Mouse (Mus musculus) MEL (cell line): Measurements from ENCODE around the gene Efcab2. TPM values are rescaled to one million over a fixed set of nuclear protein-coding genes. Genes with fewer than 3 reads are reported as not detected.

ENCODE experiments used
- DNase-seq: peaks from one replicate; pipeline ENCODE4 v3.0.0; 2011; ENCODE audit warnings: low read depth, low spot score
- H3K27ac ChIP-seq: 2 replicates; pipeline ENCODE4 v1.5.1; 2012; ENCODE audit warnings: low read depth, mild to moderate bottlenecking, control low read depth, low read length, moderate library complexity; ENCODE audit not compliant: control insufficient read depth
- H3K27me3 ChIP-seq, 2 experiments: fragments of 150-350 bp in 1 of 2; sonication (generic) in 1 of 2; 2 replicates each; pipeline ENCODE4 v1.6.1; 2012; ENCODE audit warnings: low read length in 2 of 2, mild to moderate bottlenecking in 2 of 2, improper control_type of control experiment in 1 of 2, moderate library complexity in 1 of 2; ENCODE audit not compliant: insufficient read depth in 2 of 2, control insufficient read depth in 1 of 2
- H3K36me3 ChIP-seq, 2 experiments: 2 replicates each; pipeline ENCODE4 v1.6.1; 2012 to 2014; ENCODE audit warnings: low read length in 2 of 2, improper control_type of control experiment in 1 of 2, inconsistent platforms in 1 of 2, mild to moderate bottlenecking in 1 of 2; ENCODE audit not compliant: insufficient read depth in 2 of 2, control insufficient read depth in 1 of 2
- H3K4me1 ChIP-seq, 2 experiments: fragments of 150-350 bp in 1 of 2; sonication (generic) in 1 of 2; 2 replicates each; pipeline ENCODE4 v1.6.1; 2012; ENCODE audit warnings: low read length in 2 of 2, improper control_type of control experiment in 1 of 2, mild to moderate bottlenecking in 1 of 2; ENCODE audit not compliant: insufficient read depth in 2 of 2, control insufficient read depth in 1 of 2
- H3K4me3 ChIP-seq, 2 experiments: fragments of 150-350 bp in 1 of 2; sonication (generic) in 1 of 2; 2 replicates each; pipeline ENCODE4 v1.5.1; 2012; ENCODE audit warnings: low read depth in 2 of 2, low read length in 2 of 2, mild to moderate bottlenecking in 2 of 2, moderate library complexity in 2 of 2, control low read depth in 1 of 2, improper control_type of control experiment in 1 of 2; ENCODE audit not compliant: control insufficient read depth in 1 of 2, insufficient read depth in 1 of 2
- H3K79me2 ChIP-seq: 2 replicates; pipeline ENCODE4 v1.6.1; 2012; ENCODE audit warnings: mild to moderate bottlenecking, low read length, moderate library complexity; ENCODE audit not compliant: control insufficient read depth, poor library complexity, insufficient read depth
- H3K9ac ChIP-seq: 2 replicates; pipeline ENCODE4 v1.6.1; 2012; ENCODE audit warnings: low read depth, mild to moderate bottlenecking, control low read depth, low read length, moderate library complexity; ENCODE audit not compliant: control insufficient read depth, poor library complexity, severe bottlenecking
- H3K9me3 ChIP-seq: fragments of 150-350 bp; sonication (generic); replicated peaks from 2 replicates; pipeline ENCODE4 v1.6.1; 2012; ENCODE audit warnings: mild to moderate bottlenecking, low read length, improper control_type of control experiment, moderate library complexity; ENCODE audit not compliant: insufficient read depth
- BHLHE40 ChIP-seq: IDR thresholded peaks from 2 replicates; pipeline ENCODE4 v1.6.1; 2012; ENCODE audit warnings: low read depth, mild to moderate bottlenecking, inconsistent platforms, low read length, improper control_type of control experiment, borderline replicate concordance
- CHD1 ChIP-seq: IDR thresholded peaks from 2 replicates; pipeline ENCODE4 v1.6.1; 2012; ENCODE audit warnings: low read depth, mild to moderate bottlenecking, inconsistent platforms, low read length, improper control_type of control experiment
- CHD2 ChIP-seq: IDR thresholded peaks from 2 replicates; pipeline ENCODE4 v1.6.1; 2011; ENCODE audit warnings: low read length, improper control_type of control experiment
- CTCF ChIP-seq, 3 experiments: IDR thresholded peaks in 2 of 3; conservative IDR thresholded peaks in 1 of 3; 2 replicates each; pipeline ENCODE4 v1.5.1; 2011 to 2012; ENCODE audit warnings: low read length in 3 of 3, low read depth in 2 of 3, mild to moderate bottlenecking in 2 of 3, improper control_type of control experiment in 1 of 3, inconsistent platforms in 1 of 3, mixed read lengths in 1 of 3, moderate library complexity in 1 of 3; ENCODE audit not compliant: control insufficient read depth in 1 of 3, insufficient read depth in 1 of 3, poor library complexity in 1 of 3, severe bottlenecking in 1 of 3
- ELF1 ChIP-seq: IDR thresholded peaks from 2 replicates; pipeline ENCODE4 v1.6.1; 2014; ENCODE audit warnings: low read depth, mild to moderate bottlenecking, inconsistent platforms, low read length, improper control_type of control experiment, moderate library complexity
- ETS1 ChIP-seq: IDR thresholded peaks from 2 replicates; pipeline ENCODE4 v1.6.1; 2012; ENCODE audit warnings: low read depth, mild to moderate bottlenecking, inconsistent platforms, low read length, improper control_type of control experiment, moderate library complexity
- GABPA ChIP-seq: IDR thresholded peaks from 2 replicates; pipeline ENCODE4 v1.6.1; 2012; ENCODE audit warnings: low read depth, mild to moderate bottlenecking, inconsistent platforms, low read length, improper control_type of control experiment, moderate library complexity
- GATA1 ChIP-seq: IDR thresholded peaks from 2 replicates; pipeline ENCODE4 v1.6.1; 2011; ENCODE audit warnings: low read depth, low read length, improper control_type of control experiment
- HCFC1 ChIP-seq: IDR thresholded peaks from 2 replicates; pipeline ENCODE4 v1.6.1; 2012; ENCODE audit warnings: low read depth, mild to moderate bottlenecking, inconsistent platforms, low read length, improper control_type of control experiment, moderate library complexity
- JUND ChIP-seq: IDR thresholded peaks from 2 replicates; pipeline ENCODE4 v1.6.1; 2011; ENCODE audit warnings: low read depth, mild to moderate bottlenecking, improper control_type of control experiment, low read length
- KAT2A ChIP-seq: conservative IDR thresholded peaks from 2 replicates; pipeline ENCODE4 v1.6.1; 2012; ENCODE audit warnings: low read depth, low read length, improper control_type of control experiment, inconsistent platforms
- MAX ChIP-seq: IDR thresholded peaks from 2 replicates; pipeline ENCODE4 v1.6.1; 2011; ENCODE audit warnings: low read length, improper control_type of control experiment
- MAZ ChIP-seq: IDR thresholded peaks from 2 replicates; pipeline ENCODE4 v1.6.1; 2012; ENCODE audit warnings: low read depth, mild to moderate bottlenecking, inconsistent platforms, low read length, improper control_type of control experiment
- MEF2A ChIP-seq: IDR thresholded peaks from 2 replicates; pipeline ENCODE4 v1.6.1; 2014; ENCODE audit warnings: low read depth, mild to moderate bottlenecking, inconsistent platforms, low read length, improper control_type of control experiment; ENCODE audit not compliant: poor library complexity, insufficient replicate concordance, severe bottlenecking; ENCODE audit errors: extremely low read depth
- MXI1 ChIP-seq: IDR thresholded peaks from 2 replicates; pipeline ENCODE4 v1.6.1; 2011; ENCODE audit warnings: mild to moderate bottlenecking, low read depth, low read length, improper control_type of control experiment
- MYB ChIP-seq: IDR thresholded peaks from 2 replicates; pipeline ENCODE4 v1.6.1; 2011; ENCODE audit warnings: mild to moderate bottlenecking, low read depth, low read length, improper control_type of control experiment
- MYC ChIP-seq: IDR thresholded peaks from 2 replicates; pipeline ENCODE4 v1.6.1; 2011; ENCODE audit warnings: low read depth, mild to moderate bottlenecking, low read length, improper control_type of control experiment, moderate library complexity
- NELFE ChIP-seq: IDR thresholded peaks from 2 replicates; pipeline ENCODE4 v1.6.1; 2011; ENCODE audit warnings: low read depth, low read length, improper control_type of control experiment
- NRF1 ChIP-seq: IDR thresholded peaks from 2 replicates; pipeline ENCODE4 v1.6.1; 2014; ENCODE audit warnings: low read depth, mild to moderate bottlenecking, inconsistent platforms, low read length, improper control_type of control experiment, moderate library complexity; ENCODE audit not compliant: poor library complexity, insufficient read depth, severe bottlenecking
- POLR2A ChIP-seq, 2 experiments: IDR thresholded peaks; 2 replicates each; pipeline ENCODE4 v1.6.1; 2011 to 2012; ENCODE audit warnings: low read length in 2 of 2, mild to moderate bottlenecking in 2 of 2, control low read depth in 1 of 2, improper control_type of control experiment in 1 of 2, low read depth in 1 of 2, moderate library complexity in 1 of 2; ENCODE audit not compliant: control insufficient read depth in 1 of 2, insufficient read depth in 1 of 2, poor library complexity in 1 of 2
- POLR2AphosphoS2 ChIP-seq: IDR thresholded peaks from 2 replicates; pipeline ENCODE4 v1.6.1; 2011; ENCODE audit warnings: low read length, improper control_type of control experiment
- POLR2AphosphoS5 ChIP-seq: IDR thresholded peaks from 2 replicates; pipeline ENCODE4 v1.6.1; 2012; ENCODE audit warnings: low read depth, borderline replicate concordance, mild to moderate bottlenecking, inconsistent platforms, low read length, moderate library complexity, mixed read lengths
- RAD21 ChIP-seq: IDR thresholded peaks from 2 replicates; pipeline ENCODE4 v1.6.1; 2011; ENCODE audit warnings: mild to moderate bottlenecking, low read depth, low read length, improper control_type of control experiment
- RCOR1 ChIP-seq: IDR thresholded peaks from 2 replicates; pipeline ENCODE4 v1.6.1; 2012; ENCODE audit warnings: low read depth, mild to moderate bottlenecking, inconsistent platforms, low read length, improper control_type of control experiment
- SMC3 ChIP-seq: IDR thresholded peaks from 2 replicates; pipeline ENCODE4 v1.6.1; 2011; ENCODE audit warnings: low read depth, low read length, improper control_type of control experiment
- TAL1 ChIP-seq: IDR thresholded peaks from 2 replicates; pipeline ENCODE4 v1.6.1; 2012; ENCODE audit warnings: mild to moderate bottlenecking, inconsistent platforms, low read length, moderate library complexity, mixed read lengths
- TBP ChIP-seq: IDR thresholded peaks from 2 replicates; pipeline ENCODE4 v1.8.0; 2011; ENCODE audit warnings: low read depth, low read length, improper control_type of control experiment
- TCF12 ChIP-seq: IDR thresholded peaks from 2 replicates; pipeline ENCODE4 v1.6.1; 2014; ENCODE audit warnings: low read depth, mild to moderate bottlenecking, inconsistent platforms, low read length, improper control_type of control experiment, moderate library complexity
- UBTF ChIP-seq: IDR thresholded peaks from 2 replicates; pipeline ENCODE4 v1.6.1; 2012; ENCODE audit warnings: low read depth, mild to moderate bottlenecking, inconsistent platforms, low read length, improper control_type of control experiment, moderate library complexity, borderline replicate concordance; ENCODE audit not compliant: insufficient read depth
- USF1 ChIP-seq: IDR thresholded peaks from 2 replicates; pipeline ENCODE4 v1.6.1; 2014; ENCODE audit warnings: low read depth, mild to moderate bottlenecking, inconsistent platforms, low read length, improper control_type of control experiment, moderate library complexity
- USF2 ChIP-seq, 2 experiments: IDR thresholded peaks; 2 replicates each; pipeline ENCODE4 v1.6.1; 2011 to 2012; ENCODE audit warnings: improper control_type of control experiment in 2 of 2, low read length in 2 of 2, borderline replicate concordance in 1 of 2, inconsistent platforms in 1 of 2, low read depth in 1 of 2, mild to moderate bottlenecking in 1 of 2; ENCODE audit not compliant: insufficient read depth in 1 of 2
- ZC3H11A ChIP-seq: IDR thresholded peaks from 2 replicates; pipeline ENCODE4 v1.6.1; 2012; ENCODE audit warnings: low read depth, mild to moderate bottlenecking, inconsistent platforms, low read length, improper control_type of control experiment
- ZKSCAN1 ChIP-seq: IDR thresholded peaks from 2 replicates; pipeline ENCODE4 v1.6.1; 2012; ENCODE audit warnings: low read depth, mild to moderate bottlenecking, inconsistent platforms, low read length, improper control_type of control experiment, moderate library complexity
- ZMIZ1 ChIP-seq: IDR thresholded peaks from 2 replicates; pipeline ENCODE4 v1.6.1; 2012; ENCODE audit warnings: low read depth, mild to moderate bottlenecking, inconsistent platforms, low read length, improper control_type of control experiment, moderate library complexity
- ZNF384 ChIP-seq: IDR thresholded peaks from 2 replicates; pipeline ENCODE4 v1.6.1; 2012; ENCODE audit warnings: low read depth, mild to moderate bottlenecking, inconsistent platforms, low read length, improper control_type of control experiment
- polyA plus RNA-seq, 2 experiments: library from polyadenylated mRNA; stranded (reverse) in 1 of 2; unstranded in 1 of 2; fragments of >175 nt in 1 of 2; fragments of >200 nt in 1 of 2; gene quantifications; 2 replicates each; pipeline versions ENCODE4 v1.2.1 to v1.2.4; 2012; ENCODE audit warnings: low replicate concordance in 2 of 2, low read depth in 1 of 2; ENCODE audit not compliant: insufficient read length in 2 of 2, insufficient read depth in 1 of 2, missing spikeins in 1 of 2
- total RNA-seq: library from RNA; depleted of rRNA; stranded (reverse); fragments of 300-350 nt; gene quantifications from 2 replicates; pipeline ENCODE4 v1.2.3, GENCODE M21; 2012

The Efcab2 gene
- total and polyA plus RNA-seq, 3 experiments, result 0.85 to 3.2 TPM; not detected in 1

- peak overlapping the region; percentile 90 for H3K27ac ChIP-seq
- H3K79me2 ChIP-seq, result peaks cover 4% of the 10 kb centered on the region; the same call in 1 of the 2 replicates
- H3K4me3 ChIP-seq, result peak overlapping the region; percentile 65
- H3K36me3 ChIP-seq, result peaks cover 0 to 8% of the 10 kb centered on the region in 2 experiments; a peak in 2 of 4 replicates
- H3K27me3 ChIP-seq, result no peaks in the 10 kb centered on the region
- peak overlapping the region; percentile 83 for H3K9ac ChIP-seq
- H3K9me3 ChIP-seq, result no peaks in the 10 kb centered on the region
- peak; percentile 96 for DNase-seq
- peaks cover 3 to 14% of the 10 kb centered on the region in 2 experiments for H3K4me1 ChIP-seq
- TF ChIP-seq ELF1, result peak; percentile 82
- TF ChIP-seq MYC, result peak; percentile 81
- no peak for TF ChIP-seq TAL1
- TF ChIP-seq MYB, result no peak
- peak; percentile 49; the same call in 1 of the 2 replicates for TF ChIP-seq CHD1
- no peak; the same call in 1 of the 2 replicates for TF ChIP-seq UBTF
- peak; percentile 96 for TF ChIP-seq USF1
- TF ChIP-seq ETS1, result peak; percentile 47; the same call in 1 of the 2 replicates
- TF ChIP-seq RCOR1, result no peak
- no peak for TF ChIP-seq SMC3
- peak; percentile 78 for TF ChIP-seq NELFE
- TF ChIP-seq USF2 (IDR thresholded peaks at IDR 0.05; ENCODE audit: borderline replicate concordance in 1 of 2, insufficient read depth in 1 of 2, low read depth in 1 of 2, low read length in 2 of 2), result peak in 1 of 2 experiments; percentile 72; a peak in 3 of 4 replicates
- peak; percentile 69 for TF ChIP-seq ZMIZ1
- peak; percentile 60 to 92 for TF ChIP-seq POLR2A (IDR thresholded peaks at IDR 0.05; ENCODE audit: control insufficient read depth in 1 of 2, insufficient read depth in 1 of 2, low read depth in 1 of 2, low read length in 2 of 2, poor library complexity in 1 of 2)
- TF ChIP-seq CHD2, result no peak
- peak; percentile 88 for TF ChIP-seq MAX
- no peak for TF ChIP-seq TBP
- TF ChIP-seq POLR2AphosphoS5, result peak; percentile 18; the same call in 1 of the 2 replicates
- TF ChIP-seq ZNF384, result no peak
- no peak for TF ChIP-seq MEF2A
- peak; percentile 70 for TF ChIP-seq HCFC1
- TF ChIP-seq BHLHE40, result peak; percentile 98
- peak; percentile 43 for TF ChIP-seq TCF12
- TF ChIP-seq MAZ, result peak; percentile 79; the same call in 1 of the 2 replicates
- TF ChIP-seq JUND, result 0 out of 2 replicates have a peak, but pooled peaks have one; percentile 41
- no peak for TF ChIP-seq CTCF (IDR thresholded peaks at IDR 0.05 in 2 of 3, conservative IDR thresholded peaks at IDR 0.05 in 1 of 3; ENCODE audit: control insufficient read depth in 1 of 3, insufficient read depth in 1 of 3, low read depth in 2 of 3, low read length in 3 of 3, poor library complexity in 1 of 3, severe bottlenecking in 1 of 3)
- TF ChIP-seq RAD21, result no peak
- no peak for TF ChIP-seq GABPA
- TF ChIP-seq NRF1, result peak; percentile 75
- TF ChIP-seq ZC3H11A, result no peak
- no peak for TF ChIP-seq KAT2A
- TF ChIP-seq MXI1, result peak; percentile 95
- TF ChIP-seq ZKSCAN1, result no peak
- no peak for TF ChIP-seq GATA1
- TF ChIP-seq POLR2AphosphoS2, result peak; percentile 78; the same call in 1 of the 2 replicates
Measured at GRCm38 (mm10) chr1:178368548-178369271, 37.2 kb upstream of the Efcab2 start.
